Mouse (Mus musculus) olfactory bulb, adult 2 months (tissue): ENCODE results near the gene Klc2.

Source experiments
- CTCF ChIP-seq: fragments of 200-500 bp; IDR thresholded peaks from 2 replicates; pipeline ENCODE4 v1.5.1; 2012; ENCODE audit warnings: low read depth, mild to moderate bottlenecking, low read length, moderate library complexity; ENCODE audit not compliant: insufficient read depth
- POLR2A ChIP-seq: fragments of 200-500 bp; IDR thresholded peaks from 2 replicates; pipeline ENCODE4 v1.6.1; 2012; ENCODE audit warnings: mild to moderate bottlenecking, low read depth, low read length, moderate library complexity; ENCODE audit not compliant: insufficient read depth

DNA sequence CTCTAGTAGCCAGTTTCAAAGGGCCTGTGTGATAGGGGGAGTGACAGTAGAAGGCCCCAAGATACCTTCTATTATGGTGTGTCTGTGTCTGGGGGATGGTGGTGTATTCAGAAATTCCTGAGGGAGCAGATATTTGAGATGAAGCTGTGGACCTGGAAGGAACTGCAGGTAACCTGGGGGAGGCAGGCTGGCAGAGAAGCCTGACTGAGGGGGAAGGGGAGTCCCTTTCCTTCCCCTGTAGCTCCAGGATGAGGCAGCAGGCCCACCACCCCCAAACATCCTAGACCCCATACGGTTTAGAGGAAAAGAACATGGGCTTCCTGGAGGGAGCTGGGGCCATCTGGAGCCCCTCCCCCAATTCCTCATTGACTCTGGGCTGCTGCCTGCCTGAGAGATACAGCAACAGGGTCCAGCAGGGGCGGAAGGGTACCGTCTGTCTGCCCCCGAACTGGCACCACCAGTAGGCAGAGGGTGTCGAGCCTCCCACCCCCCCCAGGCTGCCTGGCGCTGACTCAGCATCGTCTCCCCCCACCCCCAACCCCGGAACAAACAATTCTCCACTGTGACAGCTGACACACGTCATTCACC lies 22.4 kb downstream of the Klc2 start:
- TF ChIP-seq CTCF, result no peak
- no peak for TF ChIP-seq POLR2A
